Mouse (Mus musculus) heart, embryonic 15.5 days (tissue): ENCODE results near the gene Dpy19l1. TPM values are rescaled to one million over a fixed set of nuclear protein-coding genes. Genes with fewer than 3 reads are reported as not detected.

ENCODE experiments used
- ATAC-seq: fragments of 200-750 bp; cut with Nextera tagmentation; replicated peaks from 2 replicates; pipeline ENCODE4 v1.8.0; 2017; ENCODE audit warnings: low read depth, moderate TSS enrichment; ENCODE audit not compliant: insufficient number of reproducible peaks, insufficient read depth, low FRiP score
- H3K27ac ChIP-seq: fragments of 300-500 bp; sonication (generic); 2 replicates; pipeline ENCODE4 v1.5.1; 2015; ENCODE audit warnings: mild to moderate bottlenecking, inconsistent platforms
- H3K27me3 ChIP-seq: fragments of 300-500 bp; sonication (generic); 2 replicates; pipeline ENCODE4 v1.6.1; 2015; ENCODE audit warnings: inconsistent platforms
- H3K36me3 ChIP-seq: fragments of 300-500 bp; sonication (generic); 2 replicates; pipeline ENCODE4 v1.6.1; 2015; ENCODE audit warnings: mild to moderate bottlenecking, inconsistent platforms
- H3K4me1 ChIP-seq: fragments of 300-500 bp; sonication (generic); replicated peaks from 2 replicates; pipeline ENCODE4 v1.6.1; 2015; ENCODE audit warnings: inconsistent platforms
- H3K4me2 ChIP-seq: fragments of 300-500 bp; sonication (generic); 2 replicates; pipeline ENCODE4 v1.6.1; 2015; ENCODE audit warnings: inconsistent platforms, mild to moderate bottlenecking, moderate library complexity
- H3K4me3 ChIP-seq: fragments of 300-500 bp; sonication (generic); 2 replicates; pipeline ENCODE4 v1.5.1; 2015; ENCODE audit warnings: mild to moderate bottlenecking, inconsistent platforms
- H3K9ac ChIP-seq: fragments of 300-500 bp; sonication (generic); 2 replicates; pipeline ENCODE4 v1.6.1; 2015; ENCODE audit warnings: mild to moderate bottlenecking, inconsistent platforms
- H3K9me3 ChIP-seq: fragments of 300-500 bp; sonication (generic); replicated peaks from 2 replicates; pipeline ENCODE4 v1.6.1; 2016; ENCODE audit warnings: inconsistent platforms
- WGBS: fragments of 180-500 bp; shearing (Covaris S2); methylation state at CpG from one replicate; pipeline ENCODE4 v1.1.7; 2015; ENCODE audit warnings: mixed read lengths; 5-methylcytosine and 5-hydroxymethylcytosine counted together
- polyA plus RNA-seq: library from polyadenylated mRNA; unstranded; fragments of >200 nt; fragmentation: Nextera tagmentation; extraction: Ambion mirVana; gene quantifications from 2 replicates; pipeline ENCODE4 v1.2.1, GENCODE M21; 2015

Gene Dpy19l1
- polyA plus RNA-seq, 1 experiment from 2014 or later: 9.7 TPM

GRCm38 (mm10) chr9:24504381-24504780, 1.4 kb upstream of the Dpy19l1 start:
- H3K4me3 ChIP-seq: no peak overlapping the region
- H3K4me2 ChIP-seq: no peak overlapping the region
- no peaks in the 10 kb centered on the region for H3K36me3 ChIP-seq
- 82% methylated on average over 2 of the region's 2 CpGs for WGBS
- H3K9me3 ChIP-seq: no peaks in the 10 kb centered on the region
- no peak overlapping the region for H3K27ac ChIP-seq
- ATAC-seq: no peak
- H3K9ac ChIP-seq: no peak overlapping the region
- peaks cover 21% of the 10 kb centered on the region for H3K4me1 ChIP-seq
- H3K27me3 ChIP-seq: no peaks in the 10 kb centered on the region

GRCm38 (mm10) chr9:24503858-24504219, 899 bp upstream of the Dpy19l1 start:
- H3K36me3 ChIP-seq: no peaks in the 10 kb centered on the region
- peak overlapping the region; percentile 72 for H3K9ac ChIP-seq
- H3K27ac ChIP-seq: peak overlapping the region; percentile 94
- H3K9me3 ChIP-seq: no peaks in the 10 kb centered on the region
- no peak for ATAC-seq
- H3K4me3 ChIP-seq: peak overlapping the region; percentile 88
- peaks cover 21% of the 10 kb centered on the region for H3K4me1 ChIP-seq
- H3K4me2 ChIP-seq: peak overlapping the region; percentile 73
- 9% methylated on average over 5 of the region's 5 CpGs for WGBS
- no peaks in the 10 kb centered on the region for H3K27me3 ChIP-seq

DNA sequence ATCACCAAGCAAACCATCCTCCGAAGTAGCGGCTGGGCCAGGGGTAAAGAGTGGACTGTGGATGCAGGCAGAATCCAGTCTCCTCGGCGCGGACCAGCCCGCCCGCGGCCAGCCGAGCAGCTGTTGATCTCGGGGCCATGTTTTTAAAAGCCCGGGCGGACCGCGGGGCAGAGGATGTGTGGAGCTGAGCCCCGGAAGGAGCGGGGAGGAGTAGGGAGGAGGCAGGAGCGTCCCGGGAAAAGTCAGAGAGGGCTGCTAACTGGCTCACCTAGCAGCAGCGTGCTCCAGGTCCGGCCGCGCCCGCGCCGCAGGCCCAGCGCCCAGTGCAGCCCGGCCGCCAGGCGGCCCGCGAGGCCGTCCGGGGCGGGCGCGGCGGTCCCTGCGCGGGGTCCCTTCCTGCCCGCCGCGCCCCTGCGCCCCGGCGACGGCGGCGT, 352 bp downstream of the Dpy19l1 start:
- under 1% methylated on average over 48 of the region's 48 CpGs for WGBS

DNA sequence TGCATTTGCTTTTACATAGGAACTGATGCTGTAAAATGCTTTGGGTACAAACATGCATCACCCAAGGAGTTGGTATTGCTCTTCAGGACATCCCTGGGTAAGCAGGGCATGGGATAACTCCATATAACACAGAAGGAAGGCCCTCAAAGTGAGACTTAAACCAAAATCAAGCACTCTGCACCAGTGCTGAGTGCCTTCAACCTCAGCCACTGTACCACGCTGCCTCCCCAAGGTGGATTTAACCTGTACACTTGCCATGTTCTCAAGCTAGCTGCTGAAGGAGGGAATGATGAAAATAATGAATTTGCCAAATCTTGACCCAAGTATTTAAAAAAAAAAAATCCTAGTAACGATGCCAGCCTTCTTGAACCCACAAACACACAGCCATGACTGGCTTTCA, 1.3 kb downstream of the Dpy19l1 start:
- no peaks in the 10 kb centered on the region for H3K9me3 ChIP-seq
- H3K9ac ChIP-seq: peak overlapping the region; percentile 83; the same call in 1 of the 2 replicates
- WGBS: 48% methylated on average over 2 of the region's 2 CpGs
- peak overlapping the region; percentile 73 for H3K4me2 ChIP-seq
- no peaks in the 10 kb centered on the region for H3K36me3 ChIP-seq
- no peak for ATAC-seq
- H3K4me1 ChIP-seq: peaks cover 21% of the 10 kb centered on the region
- no peaks in the 10 kb centered on the region for H3K27me3 ChIP-seq
- peak overlapping the region; percentile 88 for H3K4me3 ChIP-seq
- H3K27ac ChIP-seq: no peak overlapping the region

More for the DNA sequence above, 352 bp downstream of the Dpy19l1 start:
- peak overlapping the region; percentile 73 for H3K4me2 ChIP-seq
- no peaks in the 10 kb centered on the region for H3K9me3 ChIP-seq
- H3K4me1 ChIP-seq: peaks cover 21% of the 10 kb centered on the region
- peak overlapping the region; percentile 88 for H3K4me3 ChIP-seq
- H3K27ac ChIP-seq: peak overlapping the region; percentile 94
- H3K36me3 ChIP-seq: no peaks in the 10 kb centered on the region
- peak overlapping the region; percentile 83 for H3K9ac ChIP-seq
- no peaks in the 10 kb centered on the region for H3K27me3 ChIP-seq
- peak; percentile 79 for ATAC-seq

DNA sequence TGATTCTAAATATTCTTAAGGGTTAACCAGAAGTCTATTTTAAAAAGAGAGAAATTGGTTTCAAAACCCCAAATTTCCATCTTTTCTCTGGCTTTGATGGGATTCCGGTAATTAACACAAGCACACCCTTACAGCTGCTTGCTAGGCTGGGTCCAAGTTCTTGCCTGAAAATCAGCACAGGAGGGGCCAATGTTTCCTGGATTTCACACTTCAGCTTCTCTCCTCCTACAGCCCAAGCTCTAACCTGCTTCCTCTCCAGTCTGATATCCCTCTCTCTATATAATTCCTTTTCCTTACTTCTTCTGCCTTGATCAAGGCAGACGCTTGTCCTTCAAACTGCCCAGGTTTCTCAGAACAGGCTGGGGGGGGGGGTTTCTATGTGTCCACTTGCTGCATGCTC, 6.7 kb downstream of the Dpy19l1 start:
- no peak for ATAC-seq
- Histone ChIP-seq H3K9me3 (no peaks in the 10 kb centered on the region), H3K4me3 (no peak overlapping the region), H3K4me2 (no peak overlapping the region), H3K36me3 (no peaks in the 10 kb centered on the region), H3K27ac (no peak overlapping the region), H3K9ac (no peak overlapping the region), H3K27me3 (no peaks in the 10 kb centered on the region), H3K4me1 (peaks cover 17% of the 10 kb centered on the region)
- WGBS: 90% methylated on average over 2 of the region's 2 CpGs

DNA sequence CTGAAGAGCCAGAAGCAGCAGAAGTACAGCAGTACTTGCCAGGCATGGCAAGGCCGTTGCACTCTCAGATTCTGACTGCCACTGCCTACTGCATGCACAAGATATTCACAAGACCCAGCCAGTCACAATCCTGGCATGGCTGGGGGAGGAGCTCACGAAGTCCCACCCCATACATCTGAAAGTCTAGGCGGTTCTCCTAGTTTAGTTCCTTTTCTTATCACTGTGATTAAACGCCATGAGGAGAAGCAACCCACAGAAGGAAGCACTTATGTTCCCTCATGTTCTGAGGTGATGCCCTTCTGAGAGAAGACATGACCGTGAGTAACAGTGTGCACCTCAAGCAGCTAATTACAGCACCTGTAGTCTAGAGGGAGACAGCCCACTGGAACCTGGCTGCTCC, 12.4 kb downstream of the Dpy19l1 start:
- H3K9me3 ChIP-seq: no peaks in the 10 kb centered on the region
- H3K9ac ChIP-seq: no peak overlapping the region
- H3K4me2 ChIP-seq: no peak overlapping the region
- no peak for ATAC-seq
- H3K36me3 ChIP-seq: no peaks in the 10 kb centered on the region
- H3K27ac ChIP-seq: no peak overlapping the region
- no peak overlapping the region for H3K4me3 ChIP-seq
- H3K27me3 ChIP-seq: no peaks in the 10 kb centered on the region
- WGBS: 72% methylated on average over 5 of the region's 5 CpGs
- peaks cover 7% of the 10 kb centered on the region; the same call in 1 of the 2 replicates for H3K4me1 ChIP-seq

DNA sequence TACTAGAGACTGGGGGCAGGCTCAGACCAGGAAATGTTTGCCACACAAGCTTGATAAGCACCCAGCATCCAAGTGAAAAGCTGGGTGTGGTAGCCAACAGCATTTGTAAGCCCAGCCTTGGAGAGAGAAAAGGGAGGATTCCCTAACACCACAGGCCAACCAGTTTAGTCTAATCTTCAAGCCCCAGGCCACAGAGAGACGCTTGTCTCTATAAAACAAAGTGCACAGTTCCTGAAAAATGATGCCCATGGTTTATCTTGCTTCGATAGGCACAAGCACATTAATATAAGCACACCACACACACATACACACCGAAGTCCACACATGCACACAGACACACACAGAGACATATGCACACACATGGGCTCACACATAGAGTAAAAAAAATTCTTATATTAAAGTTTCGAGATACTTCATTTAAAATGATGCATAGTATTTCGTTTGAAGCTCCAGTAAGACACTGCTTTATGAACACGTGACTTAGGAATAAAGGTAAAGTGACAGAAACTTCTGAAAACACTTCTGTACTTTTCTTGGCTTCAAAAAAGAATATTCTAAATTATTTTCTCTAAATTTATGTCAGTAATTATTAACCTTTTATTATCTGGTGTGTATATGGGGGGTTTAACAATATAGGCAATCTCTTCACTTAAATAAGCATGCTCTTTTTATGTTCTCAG, 14.4 kb downstream of the Dpy19l1 start:
- no peak overlapping the region for H3K27ac ChIP-seq
- WGBS: 82% methylated on average over 6 of the region's 6 CpGs
- H3K4me1 ChIP-seq: 0 out of 2 replicates have a peak, but pooled peaks cover 2% of the 10 kb centered on the region
- no peak for ATAC-seq
- H3K27me3 ChIP-seq: no peaks in the 10 kb centered on the region
- no peaks in the 10 kb centered on the region for H3K36me3 ChIP-seq
- H3K4me2 ChIP-seq: no peak overlapping the region
- H3K9ac ChIP-seq: no peak overlapping the region
- no peaks in the 10 kb centered on the region for H3K9me3 ChIP-seq
- no peak overlapping the region for H3K4me3 ChIP-seq

- Histone ChIP-seq H3K9me3 (no peaks in the 10 kb centered on the region), H3K4me1 (0 out of 2 replicates have a peak, but pooled peaks cover 2% of the 10 kb centered on the region), H3K4me3 (no peak overlapping the region), H3K36me3 (no peaks in the 10 kb centered on the region), H3K27me3 (no peaks in the 10 kb centered on the region), H3K4me2 (no peak overlapping the region), H3K9ac (no peak overlapping the region), H3K27ac (no peak overlapping the region)
- 67% methylated on average over 5 of the region's 5 CpGs for WGBS
- no peak for ATAC-seq
Observed at GRCm38 (mm10) chr9:24482375-24482774, 20.6 kb downstream of the Dpy19l1 start.

DNA sequence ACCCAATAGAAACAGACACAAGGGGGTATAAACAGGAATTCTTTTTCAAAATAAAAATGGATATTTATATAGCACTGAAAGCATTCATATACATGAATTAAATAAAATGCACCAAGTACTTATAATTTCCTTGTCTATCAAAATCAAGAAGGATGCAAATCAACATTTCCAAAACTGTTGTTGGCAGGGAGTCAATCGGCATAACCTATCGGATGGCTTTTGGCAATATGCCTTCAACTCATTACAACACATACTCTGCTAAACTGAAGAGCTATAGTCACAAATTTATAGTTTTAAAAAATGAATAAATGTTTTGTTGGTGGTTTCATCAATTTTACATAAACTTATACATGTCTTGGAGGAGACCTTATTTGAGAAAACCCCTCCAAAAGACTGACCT, 25.7 kb downstream of the Dpy19l1 start:
- no peaks in the 10 kb centered on the region for H3K36me3 ChIP-seq
- WGBS: 77% methylated on average over 2 of the region's 2 CpGs
- H3K4me3 ChIP-seq: no peak overlapping the region
- H3K27me3 ChIP-seq: no peaks in the 10 kb centered on the region
- no peaks in the 10 kb centered on the region for H3K4me1 ChIP-seq
- no peak for ATAC-seq
- H3K9ac ChIP-seq: no peak overlapping the region
- no peak overlapping the region for H3K27ac ChIP-seq
- no peak overlapping the region for H3K4me2 ChIP-seq
- H3K9me3 ChIP-seq: no peaks in the 10 kb centered on the region

- no peaks in the 10 kb centered on the region for H3K9me3 ChIP-seq
- H3K27me3 ChIP-seq: no peaks in the 10 kb centered on the region
- no peaks in the 10 kb centered on the region for H3K4me1 ChIP-seq
- H3K4me3 ChIP-seq: no peak overlapping the region
- H3K36me3 ChIP-seq: no peaks in the 10 kb centered on the region
- WGBS: 62% methylated on average over 7 of the region's 7 CpGs
- H3K4me2 ChIP-seq: no peak overlapping the region
- H3K9ac ChIP-seq: no peak overlapping the region
- ATAC-seq: no peak
- H3K27ac ChIP-seq: no peak overlapping the region
Observed at GRCm38 (mm10) chr9:24473824-24474223, 29.1 kb downstream of the Dpy19l1 start.

- H3K9ac ChIP-seq: no peak overlapping the region
- H3K4me3 ChIP-seq: no peak overlapping the region
- no peaks in the 10 kb centered on the region for H3K4me1 ChIP-seq
- no peak for ATAC-seq
- WGBS: 78% methylated on average over 3 of the region's 3 CpGs
- H3K9me3 ChIP-seq: no peaks in the 10 kb centered on the region
- H3K4me2 ChIP-seq: no peak overlapping the region
- no peaks in the 10 kb centered on the region for H3K36me3 ChIP-seq
- H3K27ac ChIP-seq: no peak overlapping the region
- H3K27me3 ChIP-seq: no peaks in the 10 kb centered on the region
Observed at GRCm38 (mm10) chr9:24472514-24472913, 30.4 kb downstream of the Dpy19l1 start.

DNA sequence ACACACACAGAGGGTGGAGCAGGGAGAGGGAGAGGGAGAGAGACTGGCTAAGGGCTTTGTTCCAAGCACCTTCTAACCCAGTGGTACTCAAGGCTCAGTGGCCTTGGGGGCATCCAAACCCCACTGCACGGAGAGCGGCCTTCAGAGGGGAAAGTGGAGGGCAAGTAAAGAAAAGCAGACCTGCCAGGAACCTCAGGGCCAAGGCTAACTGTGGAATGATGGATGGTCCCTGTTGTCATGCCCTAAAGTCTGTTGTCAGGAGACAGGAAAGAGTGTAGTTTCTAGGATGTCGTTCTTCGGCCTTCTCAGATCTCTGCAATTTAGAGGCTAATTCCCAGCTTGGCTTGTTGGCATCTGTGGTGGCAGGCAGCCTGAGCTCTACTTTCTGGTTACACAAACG, 32.8 kb downstream of the Dpy19l1 start:
- H3K4me3 ChIP-seq: no peak overlapping the region
- ATAC-seq: no peak
- H3K27ac ChIP-seq: no peak overlapping the region
- H3K36me3 ChIP-seq: no peaks in the 10 kb centered on the region
- H3K4me2 ChIP-seq: no peak overlapping the region
- H3K9ac ChIP-seq: no peak overlapping the region
- no peaks in the 10 kb centered on the region for H3K4me1 ChIP-seq
- H3K9me3 ChIP-seq: no peaks in the 10 kb centered on the region
- WGBS: 81% methylated on average over 5 of the region's 5 CpGs
- H3K27me3 ChIP-seq: no peaks in the 10 kb centered on the region
